In the genomic region with DNA sequence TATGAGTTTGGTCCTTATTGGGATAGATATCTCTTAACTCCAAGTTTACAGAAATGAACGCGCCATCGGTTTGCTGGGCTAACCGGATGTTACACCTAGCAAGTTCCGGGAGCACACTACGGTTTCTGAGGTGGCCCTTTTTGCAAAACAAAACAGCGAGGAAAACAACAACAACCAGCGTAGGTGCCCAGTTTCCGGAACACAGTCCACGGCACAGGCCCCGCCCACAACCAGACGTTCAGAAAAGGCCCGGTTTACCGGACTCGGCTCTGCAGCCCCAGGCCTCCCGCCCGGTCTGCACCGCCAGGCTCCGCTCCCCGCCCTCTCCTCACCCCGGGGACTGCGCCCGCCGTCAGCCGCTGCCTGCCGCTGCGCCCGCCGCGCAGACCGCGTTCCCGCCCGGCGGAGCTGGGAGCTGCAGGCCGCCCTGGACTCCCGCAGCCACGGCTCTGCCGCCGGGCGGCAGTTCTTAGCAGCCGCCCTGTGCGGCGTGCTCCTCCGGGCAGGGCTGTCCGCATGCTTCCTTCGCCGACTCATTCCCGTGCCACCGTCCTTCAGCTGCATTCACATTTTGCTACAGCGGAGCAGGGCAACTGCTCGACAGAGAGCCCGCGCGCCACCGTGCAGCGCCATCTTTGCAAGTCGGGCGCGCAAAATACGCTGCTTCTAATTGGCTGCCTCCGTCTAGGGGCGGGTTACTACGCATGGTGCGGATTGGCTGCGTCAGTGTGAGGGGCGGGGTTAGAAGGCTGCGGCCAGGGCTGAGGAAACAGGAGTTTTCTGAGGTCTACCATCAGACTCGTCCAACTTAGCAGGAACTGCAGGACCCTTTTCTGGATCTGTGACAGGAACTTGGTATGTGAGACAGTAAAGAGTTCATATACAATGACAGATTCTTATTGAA, we compare ENCODE assay signal across 8 mouse cellular contexts. TPM values are rescaled to one million over a fixed set of nuclear protein-coding genes. Genes with fewer than 3 reads are reported as not detected.
DNase-seq lines count a peak whose midpoint lies in the region; ATAC-seq and TF ChIP-seq lines count a peak whose summit lies in the region.

Etaa1 (minus strand) TSS at position 645 of the 904 bp plus-strand sequence.

- peak within 1 kb of the TSS; percentile 71 for H3K27ac ChIP-seq in ES-Bruce4 (ENCODE audit: insufficient read depth, low read length)
- H3K27ac ChIP-seq in forebrain, embryonic 13.5 days, result peak within 1 kb of the TSS; percentile 96
- peak within 1 kb of the TSS; percentile 93 for H3K27ac ChIP-seq in neural tube, embryonic 15.5 days (replicated peaks)

- DNase-seq in heart, postnatal 14 days, result peak; percentile 92 to 95
- DNase-seq in layer of hippocampus, adult 11-12 months (ENCODE audit: low spot score), result peak; percentile 94
- peak; percentile 93 to 94 for DNase-seq in lung, adult 18-20 months
- peak; percentile 96 for DNase-seq in testis, postnatal 14 days (ENCODE audit: low spot score)

- peak within 1 kb of the TSS; percentile 89 for H3K9ac ChIP-seq in ES-Bruce4 (ENCODE audit: low read depth, poor library complexity, severe bottlenecking)
- H3K9ac ChIP-seq in forebrain, embryonic 13.5 days, result peak within 1 kb of the TSS; percentile 84
- peak within 1 kb of the TSS; percentile 74 for H3K9ac ChIP-seq in neural tube, embryonic 15.5 days (replicated peaks)

- WGBS in forebrain, embryonic 13.5 days, result under 1% methylated on average over 61 of the region's 69 CpGs
- under 1% methylated on average over 67 of the region's 69 CpGs for WGBS in neural tube, embryonic 15.5 days

- H3K9me3 ChIP-seq in ES-Bruce4 (replicated peaks; ENCODE audit: control insufficient read depth, insufficient read depth, low read length, poor library complexity, severe bottlenecking), result no peaks in the 10 kb centered on the region
- no peaks in the 10 kb centered on the region for H3K9me3 ChIP-seq in forebrain, embryonic 13.5 days (replicated peaks)
- no peaks in the 10 kb centered on the region for H3K9me3 ChIP-seq in neural tube, embryonic 15.5 days (replicated peaks)

- intact Hi-C loops in heart, postnatal 14 days (cut with DNase I), result no loop called here

- TF ChIP-seq CTCF in ES-Bruce4 (IDR thresholded peaks at IDR 0.05; ENCODE audit: low read depth, low read length), result no peak

- H3K27me3 ChIP-seq in ES-Bruce4 (ENCODE audit: control insufficient read depth, insufficient read depth, low read length, poor library complexity, severe bottlenecking), result no peaks in the 10 kb centered on the region
- H3K27me3 ChIP-seq in forebrain, embryonic 13.5 days, result no peaks in the 10 kb centered on the region
- H3K27me3 ChIP-seq in neural tube, embryonic 15.5 days (replicated peaks), result no peaks in the 10 kb centered on the region

- peaks cover 25% of the 10 kb centered on the region for H3K36me3 ChIP-seq in ES-Bruce4 (ENCODE audit: control insufficient read depth, insufficient read depth, low read length, poor library complexity, severe bottlenecking)
- peaks cover 16% of the 10 kb centered on the region for H3K36me3 ChIP-seq in forebrain, embryonic 13.5 days (ENCODE audit: poor library complexity, severe bottlenecking)
- peaks cover 6% of the 10 kb centered on the region; the same call in 1 of the 2 replicates for H3K36me3 ChIP-seq in neural tube, embryonic 15.5 days

- peak within 1 kb of the TSS; percentile 69 for H3K4me2 ChIP-seq in forebrain, embryonic 13.5 days
- peak within 1 kb of the TSS; percentile 65 for H3K4me2 ChIP-seq in neural tube, embryonic 15.5 days

- peak; percentile 100 for ATAC-seq in cerebellum, adult (ENCODE audit: insufficient number of reproducible peaks, low FRiP score, low TSS enrichment)
- peak; percentile 100 for ATAC-seq in forebrain, embryonic 13.5 days
- peak; percentile 100 for ATAC-seq in neural tube, embryonic 15.5 days (ENCODE audit: low FRiP score)

- no peak for TF ChIP-seq EP300 in ES-Bruce4 (IDR thresholded peaks at IDR 0.05; ENCODE audit: insufficient read depth, low read depth, low read length)

- TF ChIP-seq POLR2A in ES-Bruce4 (IDR thresholded peaks at IDR 0.05; ENCODE audit: insufficient read depth, low read length), result peak; percentile 87

- no peaks in the 10 kb centered on the region for H3K4me1 ChIP-seq in ES-Bruce4 (ENCODE audit: control insufficient read depth, insufficient read depth, low read length)
- peaks cover 18% of the 10 kb centered on the region for H3K4me1 ChIP-seq in forebrain, embryonic 13.5 days
- peaks cover 20% of the 10 kb centered on the region for H3K4me1 ChIP-seq in neural tube, embryonic 15.5 days

- peak within 1 kb of the TSS; percentile 85 for H3K4me3 ChIP-seq in ES-Bruce4 (ENCODE audit: low read depth, low read length)
- peak within 1 kb of the TSS; percentile 89 for H3K4me3 ChIP-seq in forebrain, embryonic 13.5 days
- H3K4me3 ChIP-seq in neural tube, embryonic 15.5 days (replicated peaks), result peak within 1 kb of the TSS; percentile 87

RNA-seq across cellular contexts. Expression of gene Etaa1, which starts in this region (rescaled TPM):
- 27.9 and 28.3 TPM in 2 replicates for polyA plus RNA-seq in ES-Bruce4 (2011; ENCODE audit: insufficient read depth, insufficient read length, low read depth, missing spikeins)
- 11.8 and 13.3 TPM in 2 replicates for polyA plus RNA-seq in forebrain, embryonic 13.5 days (2015; fragmentation: Nextera tagmentation; extraction: Ambion mirVana)
- total RNA-seq in heart, postnatal 14 days (2021), result 1 to 10 TPM; 2.8 to 3.4 TPM
- 7.4 and 8.3 TPM in 2 replicates for polyA plus RNA-seq in neural tube, embryonic 15.5 days (2015; fragmentation: Nextera tagmentation; extraction: Ambion mirVana)

Comparison
In these comparisons a context has a peak if more than half of its experiments do, and no peak if none do; other contexts are left out.
1. Peak in every context shown above with its lines: DNase-seq, ATAC-seq, H3K4me3 ChIP-seq and H3K27ac ChIP-seq.